Mouse (Mus musculus) bone marrow macrophage, adult 2 months (primary cell): ENCODE data around the gene Plekha3.

Source experiments
- CTCF ChIP-seq: IDR thresholded peaks from 2 replicates; pipeline ENCODE4 v1.5.1; 2012; ENCODE audit warnings: low read depth, mild to moderate bottlenecking, low read length, moderate library complexity
- POLR2A ChIP-seq: IDR thresholded peaks from 2 replicates; pipeline ENCODE4 v1.6.1; 2012; ENCODE audit warnings: mild to moderate bottlenecking, low read depth, low read length, borderline replicate concordance

GRCm38 (mm10) chr2:76643801-76644200, 31.3 kb upstream of the Plekha3 start:
- TF ChIP-seq POLR2A (no peak), CTCF (no peak)
